8 mouse cellular contexts compared by ENCODE assay signal in genomic region chr10:53527838-53528773, GRCm38 (mm10).
DNase-seq lines count a peak whose midpoint lies in the region; ATAC-seq lines count a peak whose summit lies in the region.

No protein-coding gene starts in this region.

- no peak overlapping the region for H3K27ac ChIP-seq in liver, embryonic 16.5 days (ENCODE audit: low read length)
- H3K27ac ChIP-seq in neural tube, embryonic 15.5 days (replicated peaks), result no peak overlapping the region

- H3K4me3 ChIP-seq in liver, embryonic 16.5 days (ENCODE audit: low read depth, low read length), result no peak overlapping the region
- H3K4me3 ChIP-seq in neural tube, embryonic 15.5 days (replicated peaks), result no peak overlapping the region

- H3K9me3 ChIP-seq in liver, embryonic 16.5 days (replicated peaks; ENCODE audit: control insufficient read depth, low read length), result no peaks in the 10 kb centered on the region
- no peaks in the 10 kb centered on the region for H3K9me3 ChIP-seq in neural tube, embryonic 15.5 days (replicated peaks)

- peak; percentile 48 for ATAC-seq in CD4-positive, CD25-positive, alpha-beta regulatory T cell, adult 4 months
- ATAC-seq in liver, embryonic 16.5 days (ENCODE audit: low read depth), result peak; percentile 70
- ATAC-seq in neural tube, embryonic 15.5 days (ENCODE audit: low FRiP score), result peak; percentile 88

- H3K4me2 ChIP-seq in liver, embryonic 16.5 days (ENCODE audit: low read depth, low read length), result no peak overlapping the region
- no peak overlapping the region for H3K4me2 ChIP-seq in neural tube, embryonic 15.5 days

- peak; percentile 48 for DNase-seq in adrenal gland, adult 2 months
- DNase-seq in embryo, embryonic 11 days, result peak; percentile 79
- peak; percentile 77 to 79 for DNase-seq in heart, postnatal 10 days
- peak; percentile 77 to 78 for DNase-seq in kidney, postnatal 4 days
- peak; percentile 63 for DNase-seq in thymus, postnatal 4 days

- H3K27me3 ChIP-seq in liver, embryonic 16.5 days (ENCODE audit: control insufficient read depth, insufficient read depth, low read depth, low read length), result no peaks in the 10 kb centered on the region
- no peaks in the 10 kb centered on the region for H3K27me3 ChIP-seq in neural tube, embryonic 15.5 days (replicated peaks)

- intact Hi-C loops in heart, postnatal 10 days (cut with DNase I), result loop anchor here (2.0 to 5.0 kb wide), 4 partner anchors 413 to 996 kb away; no protein-coding TSS in a partner anchor

- no peaks in the 10 kb centered on the region for H3K4me1 ChIP-seq in liver, embryonic 16.5 days (ENCODE audit: control insufficient read depth, low read depth, low read length)
- no peaks in the 10 kb centered on the region for H3K4me1 ChIP-seq in neural tube, embryonic 15.5 days

- 25% methylated on average over 6 of the region's 6 CpGs for WGBS in liver, embryonic 16.5 days (ENCODE audit: insufficient replicate concordance)
- WGBS in neural tube, embryonic 15.5 days, result 32% methylated on average over 6 of the region's 6 CpGs

- no peak overlapping the region for H3K9ac ChIP-seq in liver, embryonic 16.5 days (ENCODE audit: low read depth, low read length)
- H3K9ac ChIP-seq in neural tube, embryonic 15.5 days (replicated peaks), result no peak overlapping the region

- no peaks in the 10 kb centered on the region for H3K36me3 ChIP-seq in liver, embryonic 16.5 days (ENCODE audit: control insufficient read depth, insufficient read depth)
- no peaks in the 10 kb centered on the region for H3K36me3 ChIP-seq in neural tube, embryonic 15.5 days
